Mouse (Mus musculus) bone marrow macrophage, adult 2 months (primary cell): ENCODE results near the gene Dnaaf3. TPM values are rescaled to one million over a fixed set of nuclear protein-coding genes. Genes with fewer than 3 reads are reported as not detected.
A peak's percentile ranks its signal among the peaks of the same experiment; 100 is the strongest.

ENCODE experiments used
- H3K27ac ChIP-seq: 2 replicates; pipeline ENCODE4 v1.5.1; 2012; ENCODE audit warnings: low read depth, low read length; ENCODE audit not compliant: insufficient read depth
- H3K4me1 ChIP-seq: 2 replicates; pipeline ENCODE4 v1.6.1; 2012; ENCODE audit warnings: low read length; ENCODE audit not compliant: control insufficient read depth, insufficient read depth
- H3K4me3 ChIP-seq: 2 replicates; pipeline ENCODE4 v1.5.1; 2012; ENCODE audit warnings: mild to moderate bottlenecking, low read length, moderate library complexity; ENCODE audit not compliant: insufficient read depth
- CTCF ChIP-seq: IDR thresholded peaks from 2 replicates; pipeline ENCODE4 v1.5.1; 2012; ENCODE audit warnings: low read depth, mild to moderate bottlenecking, low read length, moderate library complexity
- POLR2A ChIP-seq: IDR thresholded peaks from 2 replicates; pipeline ENCODE4 v1.6.1; 2012; ENCODE audit warnings: mild to moderate bottlenecking, low read depth, low read length, borderline replicate concordance
- polyA plus RNA-seq: library from polyadenylated mRNA; stranded (reverse); fragments of >200 nt; gene quantifications from 2 replicates; pipeline ENCODE4 v1.2.4, GENCODE M21; 2012; ENCODE audit not compliant: missing spikeins, insufficient read depth, insufficient read length

Gene Dnaaf3
- polyA plus RNA-seq, 1 experiment: 8.9 TPM

- Histone ChIP-seq H3K27ac (no peak overlapping the region), H3K4me3 (peak overlapping the region; percentile 46), H3K4me1 (no peaks in the 10 kb centered on the region)
- TF ChIP-seq POLR2A: no peak
Observed at GRCm38 (mm10) chr7:4478021-4478795, 54.0 kb downstream of the Dnaaf3 start.

GRCm38 (mm10) chr7:4473940-4474339 lies 58.3 kb downstream of the Dnaaf3 start:
- H3K4me3 ChIP-seq: no peak overlapping the region
- no peak for TF ChIP-seq CTCF
- no peak for TF ChIP-seq POLR2A
- no peaks in the 10 kb centered on the region for H3K4me1 ChIP-seq
- no peak overlapping the region for H3K27ac ChIP-seq

Other genes with a start within 250 kb of the Dnaaf3 start
- gene Ncr1, start 194.7 kb downstream of the Dnaaf3 start, polyA plus RNA-seq: not detected in 2 replicates
- gene Gp6, start 134.7 kb downstream of the Dnaaf3 start, polyA plus RNA-seq: 0.13 TPM in 1 of 2 replicates, not detected in the other
- 6.5 and 7.5 TPM in 2 replicates for gene Rdh13, start 86.8 kb downstream of the Dnaaf3 start, polyA plus RNA-seq
- 23.7 and 29.0 TPM in 2 replicates for gene Eps8l1, start 71.8 kb downstream of the Dnaaf3 start, polyA plus RNA-seq
- 293 and 348 TPM in 2 replicates for gene Ppp1r12c, start 30.8 kb downstream of the Dnaaf3 start, polyA plus RNA-seq
- gene Tnnt1, start 16.1 kb downstream of the Dnaaf3 start, polyA plus RNA-seq: 3.0 and 4.4 TPM in 2 replicates
- 12.3 and 19.9 TPM in 2 replicates for gene Tnni3, start 8.2 kb downstream of the Dnaaf3 start, polyA plus RNA-seq
- not detected in 2 replicates for gene Syt5, start 15.1 kb upstream of the Dnaaf3 start, polyA plus RNA-seq
- gene Ptprh, start 71.6 kb upstream of the Dnaaf3 start, polyA plus RNA-seq: not detected in 2 replicates
- 10.9 and 14.8 TPM in 2 replicates for gene Tmem86b, start 99.0 kb upstream of the Dnaaf3 start, polyA plus RNA-seq
- 84.8 and 90.0 TPM in 2 replicates for gene Ppp6r1, start 126.6 kb upstream of the Dnaaf3 start, polyA plus RNA-seq
- 24.7 and 26.7 TPM in 2 replicates for gene Hspbp1, start 152.6 kb upstream of the Dnaaf3 start, polyA plus RNA-seq
- gene Brsk1, start 158.2 kb upstream of the Dnaaf3 start, polyA plus RNA-seq: 0.64 TPM in 1 of 2 replicates, not detected in the other
- gene Tmem150b, start 192.8 kb upstream of the Dnaaf3 start, polyA plus RNA-seq: 33.6 and 36.4 TPM in 2 replicates
- gene Kmt5c, start 207.7 kb upstream of the Dnaaf3 start, polyA plus RNA-seq: 109 and 120 TPM in 2 replicates
- gene Cox6b2, start 220.6 kb upstream of the Dnaaf3 start, polyA plus RNA-seq: 8.0 and 8.1 TPM in 2 replicates
- gene Fam71e2, start 238.8 kb upstream of the Dnaaf3 start, polyA plus RNA-seq: not detected in 2 replicates